Mouse (Mus musculus): ENCODE data around the gene Mpnd.

The Mpnd gene

GRCm38 (mm10) chr17:56020400-56021084 lies 15.0 kb downstream of the Mpnd start:
- no peak for DNase-seq

DNA sequence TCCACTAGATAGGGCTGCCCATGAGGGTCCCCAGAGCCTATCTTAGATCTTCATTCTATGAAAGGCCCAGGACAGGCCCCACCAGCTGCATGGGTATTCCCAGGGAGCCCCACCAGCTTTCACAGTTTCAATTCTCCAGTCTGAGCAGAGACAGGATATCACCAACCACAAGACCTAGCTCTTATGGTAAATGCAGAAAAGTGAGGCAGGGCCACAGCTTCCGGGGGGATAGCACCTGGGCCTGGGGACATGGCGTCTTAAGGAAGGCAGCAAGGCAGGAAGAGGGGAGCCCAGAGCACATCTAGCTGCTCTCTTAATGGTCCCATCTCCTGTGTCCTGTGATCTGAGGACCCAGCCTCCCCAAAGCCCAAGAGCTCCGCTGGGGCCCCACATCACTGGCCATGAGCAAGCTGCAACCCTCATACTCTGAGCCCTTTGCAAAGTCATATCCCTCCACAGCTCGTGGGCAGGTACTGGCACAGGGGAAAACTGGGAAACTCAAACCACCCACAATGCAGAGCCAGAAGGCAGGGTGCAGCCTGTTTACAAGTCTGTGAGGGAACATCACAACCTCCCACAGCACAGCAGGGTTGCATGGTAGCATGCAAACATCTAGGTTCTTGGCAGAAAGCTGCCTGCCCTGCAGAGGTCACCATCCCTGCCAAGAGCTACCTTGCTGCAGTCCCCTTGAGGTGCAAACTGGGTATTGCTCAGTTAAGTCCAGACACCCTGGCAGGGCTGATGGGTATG lies 15.8 kb downstream of the Mpnd start:
- DNase-seq = peak; percentile 87

DNA sequence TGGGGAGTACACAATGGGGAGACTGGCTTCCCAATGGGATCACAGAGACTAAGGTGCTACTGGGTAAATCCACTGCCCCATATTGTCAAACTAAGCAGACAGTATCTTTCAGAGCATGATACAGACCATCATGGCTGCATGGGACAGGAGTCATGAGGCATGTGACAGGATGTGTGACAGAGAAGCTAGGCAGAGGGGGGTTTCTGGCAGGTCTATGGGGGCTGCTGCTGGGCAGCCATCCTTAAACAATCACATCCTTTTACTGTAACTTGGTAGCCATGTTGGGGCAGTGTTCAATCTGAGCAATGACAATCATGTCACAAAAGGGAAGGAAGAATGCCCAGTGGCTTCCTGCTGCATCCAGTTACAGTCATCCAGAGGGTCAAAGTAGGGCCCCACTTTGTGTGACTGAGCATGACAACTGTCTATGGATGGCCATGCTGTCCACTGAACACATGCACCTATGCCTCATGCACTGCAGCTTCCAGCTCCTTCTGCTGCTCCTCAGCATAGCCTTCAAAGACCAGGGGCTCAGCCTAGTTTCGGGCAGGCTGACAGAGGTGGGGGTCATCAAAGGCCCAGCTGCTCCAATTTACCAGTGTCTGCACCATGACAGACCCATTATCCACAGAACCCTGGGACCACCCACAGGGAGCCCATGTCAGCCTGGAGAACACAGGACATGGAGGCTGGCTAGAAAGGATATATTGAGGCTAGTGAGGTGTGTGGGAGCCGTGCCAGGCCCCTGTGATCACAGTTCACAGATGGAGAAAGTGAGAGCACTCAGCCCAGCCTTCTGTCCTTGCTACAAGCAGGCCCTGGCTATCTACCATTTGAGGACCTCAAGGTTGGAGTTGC lies 16.8 kb downstream of the Mpnd start:
- DNase-seq = no peak

DNA sequence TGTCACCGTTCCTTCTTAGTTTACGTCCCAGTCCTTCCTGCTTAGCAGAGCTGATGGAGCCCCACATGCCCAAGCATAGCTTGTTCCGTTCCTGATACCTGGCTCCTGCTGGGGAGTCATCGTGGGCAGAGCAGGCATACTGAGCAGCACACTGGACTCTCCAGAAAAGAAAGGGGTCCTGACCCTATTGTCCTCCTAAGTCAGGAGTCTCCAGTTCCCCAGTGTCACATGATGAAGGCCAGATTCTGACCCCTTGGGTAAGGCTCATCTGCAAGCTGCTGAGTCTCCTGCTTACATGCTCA lies 17.4 kb downstream of the Mpnd start:
- no peak for DNase-seq

- no peak for DNase-seq
Measured at GRCm38 (mm10) chr17:56023386-56023785, 17.9 kb downstream of the Mpnd start.

DNA sequence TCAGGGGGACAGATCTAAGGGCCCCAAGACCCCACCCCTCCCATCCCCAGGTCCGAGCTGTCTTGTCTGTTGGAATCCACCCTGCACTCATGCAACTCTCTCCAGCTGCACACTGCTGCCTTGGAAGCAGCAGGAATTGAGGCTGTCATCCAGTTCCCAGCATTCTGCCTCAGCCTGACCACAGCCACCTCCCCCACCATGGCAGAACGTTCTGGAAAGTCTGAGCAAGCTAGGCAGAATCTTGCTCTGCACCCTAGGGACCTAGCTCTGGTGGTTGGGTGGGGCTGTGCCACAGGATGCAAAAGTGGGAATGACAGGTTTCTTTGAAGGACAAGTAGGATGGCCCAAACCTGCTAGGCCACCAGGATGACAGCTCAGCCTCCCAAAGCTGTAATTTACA lies 19.0 kb downstream of the Mpnd start:
- no peak for DNase-seq

- DNase-seq = no peak
Measured at GRCm38 (mm10) chr17:56024931-56025330, 19.4 kb downstream of the Mpnd start.

GRCm38 (mm10) chr17:56026303-56026702 lies 20.8 kb downstream of the Mpnd start:
- DNase-seq = no peak

- no peak for DNase-seq
Measured at GRCm38 (mm10) chr17:56026881-56027280, 21.4 kb downstream of the Mpnd start.

- no peak for DNase-seq
Measured at GRCm38 (mm10) chr17:56027801-56028441, 22.4 kb downstream of the Mpnd start.

DNA sequence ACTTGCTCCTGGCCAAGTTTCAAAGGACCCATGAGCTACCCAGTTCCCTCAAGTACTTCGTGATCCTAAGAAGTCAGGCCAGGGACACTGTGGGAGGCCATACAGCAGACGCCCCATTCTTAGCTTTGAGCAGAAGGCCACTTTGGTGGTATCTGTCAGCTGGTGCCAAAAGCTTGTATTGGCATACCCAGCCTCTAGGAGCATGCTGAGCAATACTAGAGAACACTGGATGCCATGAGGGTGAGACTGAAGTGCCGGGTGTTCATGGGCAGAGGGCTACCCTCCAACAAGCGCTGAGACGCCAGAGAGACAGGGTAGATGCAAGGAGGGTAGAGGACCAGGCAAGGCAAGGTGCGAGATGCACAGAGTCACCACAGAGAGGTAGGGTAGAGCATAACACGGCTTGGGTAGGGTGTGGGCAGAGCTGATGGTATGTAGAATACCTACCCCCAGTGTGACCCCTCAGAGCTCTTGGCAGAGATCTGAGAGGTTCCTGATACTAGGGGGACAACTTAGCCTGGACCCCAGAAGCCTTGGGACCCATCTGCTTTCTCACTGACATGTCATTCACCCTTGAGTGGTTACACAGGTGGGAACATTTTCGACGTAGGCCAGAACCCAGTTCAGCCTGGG lies 24.8 kb downstream of the Mpnd start:
- DNase-seq = no peak

DNA sequence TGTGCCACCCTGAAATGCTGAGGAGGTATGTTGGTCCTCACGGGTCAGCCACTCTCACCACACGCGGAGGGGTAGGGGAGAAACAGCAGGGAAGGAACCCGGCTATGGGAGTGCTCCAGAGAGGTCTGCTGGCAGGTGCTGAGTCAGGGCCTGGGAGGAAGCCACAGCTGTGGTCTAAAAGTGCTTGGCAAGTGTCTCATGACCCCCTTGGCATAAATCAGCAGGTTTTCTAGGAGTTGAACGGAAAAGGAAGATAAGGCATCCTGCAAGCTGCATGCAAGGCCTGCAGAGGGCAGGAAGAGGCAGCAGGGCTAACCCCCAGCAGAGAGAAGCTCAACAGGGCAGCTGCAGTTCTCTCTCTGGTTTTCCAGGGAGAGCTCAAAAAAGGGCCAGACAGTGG lies 25.4 kb downstream of the Mpnd start:
- DNase-seq = peak; percentile 73

- no peak for DNase-seq
Measured at GRCm38 (mm10) chr17:56031431-56031830, 25.9 kb downstream of the Mpnd start.

- no peak for DNase-seq
Measured at GRCm38 (mm10) chr17:56032127-56032733, 26.7 kb downstream of the Mpnd start.

- DNase-seq = no peak
Measured at GRCm38 (mm10) chr17:56032831-56033230, 27.3 kb downstream of the Mpnd start.

- no peak for DNase-seq
Measured at GRCm38 (mm10) chr17:56034040-56034725, 28.7 kb downstream of the Mpnd start.

GRCm38 (mm10) chr17:56034726-56035100 lies 29.2 kb downstream of the Mpnd start:
- DNase-seq = no peak

DNA sequence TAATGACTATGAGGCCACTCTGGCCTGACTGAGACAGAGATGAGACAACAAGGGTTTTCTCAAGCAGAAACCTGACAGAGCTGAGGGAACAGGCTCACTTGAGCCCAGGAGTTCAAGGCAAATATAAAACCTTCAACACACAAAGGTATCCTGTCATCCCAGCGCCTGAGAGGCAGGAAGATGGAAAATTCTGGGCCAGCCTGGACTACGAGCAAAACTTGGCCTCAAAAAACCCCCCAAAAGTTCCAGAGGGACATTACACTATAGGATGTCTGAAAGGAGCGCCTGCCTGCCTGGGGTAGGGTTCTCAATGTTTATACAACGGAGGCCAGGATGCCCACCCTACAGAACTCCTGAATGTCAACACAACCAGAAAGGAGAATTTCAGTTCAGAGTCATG lies 29.7 kb downstream of the Mpnd start:
- DNase-seq = no peak

GRCm38 (mm10) chr17:56036176-56036900 lies 30.8 kb downstream of the Mpnd start, which contains the start of gene Sh3gl1:
TSS of gene Sh3gl1 (minus strand) at chr17:56036635.
- DNase-seq = peak; percentile 99

DNA sequence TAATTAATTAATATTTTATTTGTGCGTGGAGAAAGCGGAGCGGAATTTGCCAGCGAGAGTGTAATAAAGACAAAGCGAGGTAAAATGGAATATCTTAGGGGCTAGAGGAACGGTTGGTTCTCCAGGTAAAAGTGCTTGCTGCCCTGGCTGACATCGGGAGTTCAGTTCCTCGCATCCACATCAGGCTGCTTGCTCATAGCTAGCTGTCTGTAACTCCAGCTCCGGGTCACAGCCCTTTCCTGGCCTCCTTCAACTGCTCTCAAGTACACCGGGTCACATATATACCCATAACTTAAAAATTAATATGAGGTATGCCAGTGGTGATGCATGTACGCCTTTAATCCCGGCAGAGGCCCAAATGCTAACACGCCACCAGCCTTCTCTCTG lies 31.4 kb downstream of the Mpnd start:
- DNase-seq = no peak

All from layer of hippocampus, adult 9-11 months (tissue).